Mouse (Mus musculus) T-helper 2 cell (primary cell): Measurements from ENCODE around the gene Slc25a35.
"Not testable (repeated sequence)": the region's sequence is repeated elsewhere in the genome, so short reads cannot be mapped to it uniquely, and the experiment has no call there.

Experiments used
- in situ Hi-C: fragments of 300-600 bp; cut with MboI, MseI; formaldehyde crosslinking; loops from one replicate; pipeline ENCODE4 v1.15.1; 2025; ENCODE audit warnings: high pct_unique_total_duplicates

Slc25a35 gene

DNA sequence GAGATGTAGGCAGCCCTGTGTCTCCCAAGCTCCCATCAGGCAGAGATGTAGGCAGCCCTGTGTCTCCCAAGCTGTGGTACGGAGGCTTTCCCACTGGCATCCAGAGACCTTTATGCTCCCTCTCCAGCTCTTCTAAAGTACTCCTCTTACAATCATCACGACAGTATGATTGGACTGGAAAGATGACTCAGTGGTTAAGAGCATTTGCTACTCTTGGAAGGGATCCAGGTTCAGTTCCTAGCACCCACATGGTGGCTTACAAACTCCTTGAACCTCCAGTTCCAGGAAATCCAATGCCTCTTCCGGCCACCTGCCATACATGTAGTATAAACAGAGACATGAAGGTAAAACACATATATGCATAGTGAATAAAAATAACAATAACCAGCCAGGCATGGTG is 6.3 kb upstream of the Slc25a35 start:
- in situ Hi-C loops = no loop called here

DNA sequence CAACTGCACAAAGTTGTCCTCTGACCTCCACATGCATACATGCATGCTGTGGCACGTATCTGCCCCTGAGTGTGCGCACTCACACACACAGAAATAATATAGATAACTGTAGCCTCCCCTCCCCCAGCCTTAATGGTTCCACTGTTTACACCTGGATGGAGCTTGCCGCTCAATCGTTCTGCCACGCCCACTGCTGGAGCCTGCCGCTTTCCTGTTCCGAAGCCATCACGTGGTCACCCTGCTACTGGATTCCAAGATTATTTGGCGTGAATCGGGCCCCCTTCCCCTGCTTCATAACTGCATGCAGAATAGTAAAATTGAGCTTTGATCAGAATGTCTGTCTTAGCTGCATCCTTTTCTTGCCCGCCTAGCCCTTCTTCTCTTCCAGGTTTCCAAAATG is 5.8 kb upstream of the Slc25a35 start:
- in situ Hi-C loops = not testable (repeated sequence)

DNA sequence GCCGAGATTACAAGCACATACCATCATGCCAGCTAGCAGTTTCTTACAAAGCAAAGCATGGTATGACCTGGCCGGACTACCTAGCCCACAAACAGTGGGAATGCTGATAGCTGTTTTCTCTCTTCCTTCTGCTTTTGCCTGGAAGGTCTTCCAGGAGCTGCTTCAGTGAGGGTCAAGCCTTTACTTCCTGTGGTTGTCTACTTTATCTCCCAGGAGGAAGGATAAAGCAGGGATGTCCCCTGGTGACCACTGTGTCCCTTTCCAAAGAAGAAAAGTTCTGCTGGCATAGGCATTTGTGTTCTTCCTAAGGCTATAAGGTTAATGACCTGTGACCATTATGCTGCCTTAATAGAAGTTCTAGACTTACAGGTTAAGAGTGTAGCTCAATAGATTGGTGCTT is 4.5 kb upstream of the Slc25a35 start:
- in situ Hi-C loops = no loop called here

DNA sequence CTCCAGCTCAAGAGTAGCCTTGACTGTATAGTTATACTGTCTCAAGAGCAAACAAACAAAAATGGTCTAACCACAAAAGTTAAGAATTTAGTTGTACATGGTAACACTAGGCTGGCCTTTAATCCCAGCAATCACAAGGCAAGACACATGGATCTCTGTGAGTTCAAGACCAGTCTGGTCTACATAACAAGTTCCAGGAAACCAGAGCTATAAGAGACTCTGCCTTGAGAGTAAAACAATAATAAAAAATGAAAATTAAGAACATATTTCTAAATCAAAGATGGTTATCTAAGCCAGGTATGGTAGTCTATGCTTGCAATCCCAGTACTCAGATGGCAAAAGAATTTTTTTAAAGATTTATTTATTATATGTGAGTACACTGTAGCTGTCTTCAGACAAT is 2.9 kb upstream of the Slc25a35 start:
- in situ Hi-C loops = no loop called here

DNA sequence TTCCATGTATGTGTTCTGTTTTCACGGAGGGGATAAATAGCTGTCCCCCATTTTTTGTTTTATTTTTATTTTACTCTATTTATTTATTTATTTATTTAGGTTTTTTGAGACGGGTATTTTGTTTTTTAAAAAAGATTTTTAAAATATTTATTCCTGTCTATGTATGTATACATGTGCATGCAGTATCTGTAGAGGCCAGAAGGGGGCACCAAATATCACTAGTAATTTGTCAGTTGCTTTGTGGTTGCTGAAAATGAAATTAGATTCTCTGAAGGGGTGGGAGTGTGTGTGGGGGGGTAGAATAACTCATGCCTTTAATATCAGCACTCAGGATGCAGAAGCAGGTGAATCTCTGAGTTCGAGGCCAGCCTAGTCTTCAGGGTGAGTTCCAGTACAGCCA is 2.1 kb upstream of the Slc25a35 start:
- in situ Hi-C loops = no loop called here

DNA sequence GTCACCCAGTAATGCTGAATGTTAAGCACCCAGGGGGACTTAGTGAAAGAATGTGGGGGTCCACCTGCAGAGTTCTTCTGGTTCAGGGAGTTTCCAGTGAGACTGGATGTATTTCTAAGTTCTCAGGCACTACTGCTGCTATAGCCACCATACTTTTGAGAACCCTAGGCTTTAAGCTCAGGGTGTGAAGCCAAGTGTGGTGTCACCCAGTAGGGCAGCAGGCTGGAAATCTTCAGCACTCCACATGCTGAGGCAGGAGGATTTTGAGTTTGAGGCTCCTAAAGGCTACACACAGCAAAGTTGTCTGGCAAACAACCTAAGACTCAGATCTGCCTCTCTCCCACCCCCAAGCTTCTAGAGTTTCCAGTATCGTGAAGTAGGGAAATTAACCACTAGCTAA is 1.4 kb upstream of the Slc25a35 start:
- in situ Hi-C loops = no loop called here

DNA sequence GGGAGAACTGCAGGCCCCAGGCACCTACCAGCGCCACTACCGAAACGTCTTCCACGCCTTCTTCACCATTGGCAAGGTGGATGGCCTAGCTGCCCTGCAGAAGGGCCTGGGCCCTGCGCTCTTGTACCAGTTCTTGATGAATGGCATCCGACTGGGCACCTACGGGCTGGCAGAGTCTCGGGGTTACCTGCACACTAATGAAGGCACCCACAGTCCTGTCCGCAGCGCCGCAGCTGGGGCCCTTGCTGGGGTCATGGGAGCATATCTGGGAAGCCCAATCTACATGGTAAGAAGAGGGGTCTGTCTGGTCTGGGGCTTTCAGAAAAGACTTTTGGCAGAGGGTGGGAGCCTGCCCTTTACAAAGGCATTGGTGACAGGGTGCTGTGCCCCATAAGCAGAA is 821 bp downstream of the Slc25a35 start:
- in situ Hi-C loops = no loop called here

DNA sequence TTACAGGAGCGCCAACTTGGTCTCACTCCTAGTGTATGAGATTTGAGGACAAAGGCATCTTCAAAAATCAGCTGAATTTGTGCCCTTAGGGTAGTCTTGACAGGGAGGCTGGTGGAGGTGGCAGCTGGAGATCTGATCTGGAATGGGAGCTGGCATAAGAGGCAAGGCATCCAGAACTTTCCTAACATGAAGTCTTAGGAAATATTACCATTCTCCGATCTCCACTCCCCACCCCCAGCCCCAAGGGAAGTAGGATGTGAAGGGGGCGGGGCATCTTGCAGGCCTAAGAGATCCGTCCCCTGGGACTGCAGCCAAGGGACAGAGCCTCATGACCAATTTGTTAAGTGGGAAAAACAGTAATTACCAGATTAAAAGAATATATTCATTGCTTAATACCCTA is 2.3 kb downstream of the Slc25a35 start:
- in situ Hi-C loops = no loop called here

DNA sequence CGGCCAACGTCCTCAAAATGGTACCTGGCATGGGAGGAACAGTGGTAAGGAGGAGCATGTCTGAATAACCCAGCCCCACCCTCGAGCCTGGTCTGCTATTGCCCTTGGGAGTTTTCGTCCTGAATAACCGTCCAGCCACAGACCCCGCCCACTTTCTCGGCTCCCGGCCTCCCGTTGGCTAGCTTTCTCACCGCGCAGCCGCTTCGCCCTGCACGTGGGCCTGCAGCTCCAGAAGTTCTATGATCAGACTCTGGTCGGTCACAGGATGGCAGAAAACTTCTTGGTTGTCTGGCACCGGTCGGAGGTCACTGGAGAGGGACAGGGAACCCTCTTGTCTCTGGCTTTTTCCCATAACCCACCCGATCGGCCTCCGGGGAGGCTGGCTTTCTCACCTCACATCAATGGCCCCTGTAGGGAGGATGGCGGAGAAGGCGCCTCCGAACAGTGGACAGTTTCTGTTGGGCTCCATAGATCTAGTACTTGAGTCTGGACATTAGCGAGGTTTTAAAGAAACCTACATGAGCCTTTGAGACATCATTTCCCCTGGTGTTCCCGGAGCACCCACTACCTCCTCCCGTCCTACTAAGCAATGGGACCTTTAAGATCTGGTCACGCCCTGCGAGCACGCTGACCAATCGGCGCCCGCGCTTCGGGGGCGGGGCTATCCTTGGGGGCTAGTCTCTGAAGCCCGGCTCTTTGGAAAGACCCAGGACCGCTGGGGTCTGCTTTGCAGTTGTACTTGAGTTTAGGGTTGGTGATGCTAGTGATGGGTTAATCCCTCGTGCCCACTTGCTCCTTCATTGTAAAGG is 5.5 kb downstream of the Slc25a35 start:
- in situ Hi-C loops = not testable (repeated sequence)

DNA sequence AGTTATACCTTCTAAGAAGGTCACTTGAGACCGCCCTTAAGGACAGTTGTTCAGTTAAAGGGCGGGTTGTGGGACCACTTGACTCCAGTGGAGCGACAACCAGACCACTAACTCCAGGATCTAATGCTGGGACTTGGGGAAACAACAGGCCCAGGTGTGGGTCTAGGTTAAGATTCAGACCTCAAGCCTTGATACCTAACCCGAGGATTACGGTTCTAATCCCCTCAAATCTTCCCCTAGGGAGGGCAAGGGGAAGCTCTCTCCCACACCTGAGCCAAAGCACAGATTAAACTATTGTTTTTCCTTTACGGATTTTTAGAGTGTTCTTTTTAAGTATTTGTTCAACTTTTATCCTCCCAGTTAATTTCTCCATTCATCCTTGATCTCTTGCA is 6.1 kb downstream of the Slc25a35 start:
- in situ Hi-C loops = no loop called here

DNA sequence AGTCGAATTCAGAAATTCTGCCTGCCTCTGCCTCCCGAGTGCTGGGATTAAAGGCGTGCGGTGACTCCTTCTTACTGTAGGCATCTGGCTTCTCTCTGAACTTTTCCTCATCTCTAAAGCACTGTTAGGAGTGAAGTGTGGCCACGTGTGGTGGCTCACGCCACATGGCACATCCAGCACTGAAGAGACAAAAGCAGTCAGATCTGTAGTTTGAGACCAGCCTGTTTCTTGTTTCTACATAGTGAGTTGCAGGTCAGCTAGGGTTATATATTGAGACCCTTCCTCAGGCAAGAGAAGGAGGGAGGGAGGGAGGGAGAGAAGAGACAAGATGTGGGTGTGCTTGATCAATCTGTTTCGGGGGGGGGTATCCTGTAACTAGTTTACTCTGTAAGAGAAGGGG is 7.2 kb downstream of the Slc25a35 start, which contains the start of gene Rangrf:
Gene Rangrf, minus strand, starts transcription at position 101 of the 400 bp plus-strand sequence.
- in situ Hi-C loops = no loop called here

DNA sequence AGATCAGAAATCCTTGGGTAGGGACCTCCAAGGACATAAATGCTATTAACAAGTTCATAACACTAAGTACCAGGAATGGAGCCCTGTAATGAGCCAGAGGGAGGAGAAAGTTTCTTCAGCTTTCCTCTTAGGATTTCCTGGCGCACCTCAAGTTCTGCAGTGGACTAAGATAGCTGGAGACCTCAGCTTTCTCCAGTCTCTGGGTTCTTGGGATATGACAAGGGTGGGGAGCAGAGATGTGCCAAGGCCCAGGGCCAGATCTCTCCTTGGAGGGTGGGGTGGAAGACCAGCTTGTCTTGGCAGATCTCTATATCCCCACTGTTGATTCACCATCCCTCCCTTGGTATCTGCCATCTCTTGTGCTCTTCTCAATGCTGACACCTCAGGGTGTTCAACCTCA is 7.7 kb downstream of the Slc25a35 start:
- in situ Hi-C loops = no loop called here

DNA sequence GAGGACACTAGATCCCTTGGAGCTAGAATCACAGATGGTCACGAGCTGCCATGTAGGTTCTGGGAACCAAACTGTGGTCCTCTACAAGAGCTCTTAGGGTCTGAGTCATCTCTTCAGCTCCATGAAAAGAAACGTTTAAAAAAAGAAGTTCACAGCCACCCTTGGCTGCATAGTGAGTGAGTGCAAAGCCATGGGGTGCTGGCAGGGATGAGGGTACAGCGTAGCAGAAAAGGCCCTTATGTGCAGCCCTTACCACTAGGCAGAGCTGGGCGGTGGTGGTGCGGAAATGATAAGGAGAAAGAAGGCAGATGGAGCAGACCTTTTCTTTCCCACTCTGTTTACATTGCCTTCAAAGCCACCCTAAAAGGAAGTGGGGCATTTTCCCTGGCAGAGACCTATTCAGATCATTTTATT is 11.4 kb downstream of the Slc25a35 start:
- in situ Hi-C loops = no loop called here

DNA sequence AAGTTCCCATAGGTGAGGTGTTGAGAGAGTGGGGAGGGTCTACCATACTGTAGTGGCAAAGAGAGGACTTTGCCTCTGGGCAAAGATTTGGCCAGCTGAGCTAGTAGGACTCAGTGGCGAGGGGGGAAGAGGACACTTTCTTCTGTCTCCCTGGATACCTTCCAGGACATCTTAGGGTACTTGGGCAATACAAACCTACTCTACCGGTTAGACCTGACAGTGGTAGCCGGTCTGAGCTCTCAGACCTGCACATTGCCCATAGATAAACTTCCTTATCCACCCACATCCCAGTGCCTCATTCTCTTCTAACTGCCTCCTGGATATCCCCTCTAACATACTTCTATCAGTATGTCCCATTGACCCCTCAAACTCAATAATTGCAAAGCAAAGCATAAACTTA is 13.0 kb downstream of the Slc25a35 start:
- in situ Hi-C loops = no loop called here

DNA sequence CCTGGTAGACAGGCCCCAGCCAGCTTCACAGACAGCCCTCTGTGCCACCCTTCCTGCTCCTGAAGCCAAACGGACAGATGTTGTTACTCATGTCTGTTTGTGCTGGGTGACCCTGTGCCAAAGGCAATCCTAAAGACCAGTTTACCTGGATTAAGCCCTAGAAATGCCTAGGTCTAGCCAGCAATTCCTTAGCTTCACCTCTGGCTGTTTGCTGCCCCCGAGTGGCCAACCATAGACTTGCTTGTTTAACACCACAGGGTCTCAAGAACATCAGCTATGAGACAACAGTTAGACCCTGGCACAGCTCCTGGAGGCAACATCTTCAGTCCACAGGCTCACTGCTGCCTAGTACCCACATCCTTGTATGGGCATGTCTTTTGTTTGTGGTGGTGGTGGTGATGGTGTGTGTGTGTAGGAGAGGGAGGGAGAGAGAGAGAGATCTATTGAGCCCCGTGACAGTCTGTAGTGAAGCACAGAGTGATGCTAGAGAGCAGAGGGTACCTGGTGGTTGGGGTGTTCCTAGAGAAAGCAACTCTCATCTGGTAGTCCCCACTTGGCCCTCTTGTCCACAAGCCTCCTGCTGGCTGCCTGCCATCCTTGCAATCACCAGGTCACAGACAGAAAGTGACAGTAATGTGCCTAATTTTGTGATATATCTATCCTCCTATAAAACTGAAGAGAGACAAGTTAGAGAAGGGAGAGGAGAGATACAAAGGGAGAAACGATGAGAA is 14.9 kb downstream of the Slc25a35 start:
- in situ Hi-C loops = no loop called here

DNA sequence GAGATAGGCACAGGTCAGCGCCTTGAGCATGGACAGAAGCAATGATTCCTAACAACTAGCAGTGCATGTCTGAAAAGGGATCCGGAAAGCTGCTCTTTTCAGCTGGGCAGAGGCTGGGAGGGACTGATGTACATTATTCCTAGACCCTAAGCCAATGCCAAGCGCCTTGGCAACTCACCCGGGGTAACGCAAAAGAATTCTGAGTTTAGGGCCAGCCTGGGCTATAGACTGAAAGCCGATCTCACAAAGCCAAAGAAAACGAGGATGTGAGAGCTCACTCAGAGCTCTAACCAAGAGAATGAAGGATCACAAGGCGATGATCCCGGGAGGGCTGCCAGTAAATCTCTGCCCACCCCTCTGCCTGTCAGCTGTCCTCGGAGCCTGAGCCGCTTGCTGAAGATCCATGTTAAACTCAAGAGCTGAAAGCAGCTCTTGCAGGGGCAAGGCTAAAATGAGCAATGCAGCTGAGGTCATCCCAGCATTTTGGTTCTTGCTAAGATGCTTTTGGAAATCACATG is 19.5 kb downstream of the Slc25a35 start:
- in situ Hi-C loops = loop anchor here (5.0 kb wide), 1 partner anchor 80 kb away; no protein-coding TSS in a partner anchor

DNA sequence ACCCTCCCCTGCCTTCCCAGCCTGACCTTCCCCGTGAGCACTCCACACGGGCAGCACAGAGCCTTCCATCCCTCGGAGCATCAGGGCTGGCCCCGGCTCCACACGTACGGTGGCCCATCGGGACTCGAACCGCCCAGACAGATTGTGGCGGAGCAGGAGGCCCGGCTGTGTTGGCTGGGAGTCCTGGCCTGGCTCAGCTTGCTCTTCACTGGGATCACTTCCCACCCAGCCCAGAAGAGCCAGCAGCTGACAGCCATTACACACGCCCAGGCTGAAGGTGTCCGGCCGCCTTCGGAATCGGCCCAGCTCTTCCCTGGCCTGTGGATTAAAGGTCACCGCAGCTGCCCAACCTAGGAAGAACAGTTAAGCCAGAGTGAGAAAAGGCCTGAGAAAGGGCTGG is 20.4 kb downstream of the Slc25a35 start:
- in situ Hi-C loops = loop anchor here (5.0 kb wide), 1 partner anchor 81 kb away; no protein-coding TSS in a partner anchor

DNA sequence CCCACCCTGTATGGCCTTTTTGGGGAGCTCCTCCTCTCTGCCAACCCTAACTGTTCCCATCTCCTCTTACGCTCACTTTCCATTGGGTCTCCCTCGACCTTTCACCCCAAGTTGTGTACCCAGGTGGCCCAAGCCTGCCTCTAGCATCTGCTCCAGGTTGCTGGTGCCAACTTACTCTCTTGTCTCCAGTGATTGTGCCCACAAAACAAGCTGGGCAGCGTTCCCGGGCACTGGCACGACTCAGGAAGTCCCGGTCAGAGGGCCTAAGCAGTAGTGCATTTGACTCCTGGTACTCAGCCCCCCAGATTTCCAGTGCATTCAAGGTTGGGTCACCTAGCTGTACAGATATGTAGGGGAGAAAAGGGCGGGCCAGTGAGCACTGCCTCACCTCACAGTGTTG is 25.2 kb downstream of the Slc25a35 start:
- in situ Hi-C loops = no loop called here

DNA sequence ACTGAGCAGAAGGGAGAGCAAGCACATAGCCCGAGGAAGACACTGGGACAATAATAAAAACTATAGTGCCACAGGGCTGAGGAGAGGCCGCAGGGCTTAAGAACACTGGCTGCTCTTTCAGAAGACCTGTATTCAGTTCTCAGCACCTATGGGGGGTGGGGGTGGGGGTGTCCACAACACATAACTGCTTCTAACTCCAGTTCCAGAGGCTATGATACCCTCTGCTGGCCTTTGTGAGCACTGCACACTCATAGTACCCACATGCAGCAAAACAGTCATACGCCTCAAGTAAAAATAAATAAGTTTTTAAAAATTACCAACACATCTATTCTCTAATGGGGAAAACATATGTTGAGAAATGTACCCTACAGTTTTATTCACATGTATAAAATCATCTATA is 26.4 kb downstream of the Slc25a35 start:
- in situ Hi-C loops = no loop called here

DNA sequence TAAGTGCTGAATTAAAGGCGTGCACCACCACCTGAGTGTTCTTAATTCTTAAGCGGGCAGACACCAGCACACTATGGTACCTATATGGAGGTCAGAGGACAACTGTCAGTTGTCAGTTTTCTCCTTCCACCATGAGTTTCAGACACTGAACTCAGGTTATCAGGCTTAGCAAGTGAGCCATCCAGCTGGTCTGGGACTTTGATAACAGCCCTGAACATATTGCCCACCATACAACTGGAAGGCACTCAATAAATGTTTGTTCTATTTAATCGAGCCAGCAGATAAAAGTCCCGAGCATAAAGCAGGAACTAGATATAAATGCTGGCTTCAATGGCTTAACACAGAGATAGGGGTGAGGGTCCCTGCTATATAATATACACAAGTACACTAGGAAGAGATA is 29.1 kb downstream of the Slc25a35 start:
- in situ Hi-C loops = no loop called here

DNA sequence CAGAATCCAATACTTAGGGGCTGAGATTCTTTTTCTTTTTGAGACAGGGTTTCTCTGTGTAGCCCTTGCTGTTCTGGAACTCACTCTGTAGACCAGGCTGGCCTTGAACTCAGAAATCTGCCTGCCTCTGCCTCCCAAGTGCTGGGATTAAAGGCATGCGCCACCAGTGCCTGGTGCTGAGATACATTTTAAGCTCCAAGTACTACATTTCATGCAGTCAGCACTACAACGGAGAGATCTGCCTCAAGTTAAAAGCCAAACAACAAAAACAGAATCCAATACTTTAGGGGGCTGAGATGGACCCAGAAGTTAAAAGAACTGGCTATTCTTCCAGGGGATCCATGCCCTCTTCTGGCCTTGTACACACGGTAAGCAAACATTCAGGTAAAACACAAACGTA is 34.9 kb downstream of the Slc25a35 start:
- in situ Hi-C loops = not testable (repeated sequence)

DNA sequence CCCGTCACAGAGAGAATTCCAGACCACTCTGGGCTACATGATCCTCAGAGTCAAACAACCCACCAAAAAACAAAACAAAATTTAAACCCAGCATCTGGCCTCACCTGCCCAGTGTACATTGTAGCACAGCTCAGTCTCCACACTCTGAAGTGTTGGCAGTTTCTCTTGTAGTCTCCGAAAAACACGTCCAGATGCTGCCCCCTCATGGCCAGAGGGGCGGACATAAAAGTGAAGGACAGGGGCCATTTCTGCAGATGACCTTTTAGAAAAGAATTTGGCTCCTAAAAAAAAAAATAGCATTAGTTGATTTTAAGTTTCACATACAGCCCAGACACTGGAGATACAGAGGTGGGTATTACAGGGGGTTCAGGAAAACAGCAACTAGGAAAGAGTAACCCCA is 35.7 kb downstream of the Slc25a35 start:
- in situ Hi-C loops = no loop called here

DNA sequence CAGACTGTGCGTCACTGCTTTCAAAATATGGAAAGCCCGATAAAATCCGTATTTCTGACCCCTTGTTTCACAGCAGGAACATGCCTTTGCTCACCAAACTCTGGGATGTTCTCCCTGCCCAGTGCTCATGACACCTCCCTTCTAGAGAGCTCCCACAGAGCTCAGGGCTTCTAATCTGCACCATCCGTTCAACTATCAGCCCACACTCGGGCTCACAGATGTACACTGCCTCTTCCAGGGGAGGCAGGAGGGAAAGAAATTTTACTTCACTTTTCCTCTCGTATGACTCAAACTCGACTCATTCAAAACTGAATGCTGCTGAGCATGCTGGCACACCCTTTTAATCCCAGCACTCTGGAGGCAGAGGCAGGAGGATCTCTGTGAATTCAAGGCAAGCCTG is 37.3 kb downstream of the Slc25a35 start:
- in situ Hi-C loops = no loop called here
